In the genomic region with DNA sequence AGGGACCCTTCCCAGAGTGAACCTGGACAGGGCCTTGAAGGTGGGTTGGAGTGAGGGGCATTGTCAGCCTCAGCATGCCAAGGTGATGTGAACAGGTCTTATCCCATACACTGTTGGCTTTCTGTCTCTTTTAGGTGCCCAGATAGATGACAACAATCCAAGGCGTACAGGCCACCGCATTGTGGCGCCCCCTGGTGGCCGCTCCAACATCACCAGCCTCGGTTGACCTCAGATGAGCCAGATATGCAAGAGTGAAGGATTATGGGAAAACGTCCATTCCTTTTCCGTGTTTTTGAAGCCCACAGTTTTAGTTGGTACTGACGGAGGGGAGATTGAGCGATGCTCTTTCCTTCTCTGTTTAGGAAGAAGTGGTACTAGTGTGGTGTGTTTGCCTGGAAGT, we compare ENCODE assay signal across 10 mouse cellular contexts. TPM values are rescaled to one million over a fixed set of nuclear protein-coding genes. Genes with fewer than 3 reads are reported as not detected.
DNase-seq lines count a peak whose midpoint lies in the region; ATAC-seq and TF ChIP-seq lines count a peak whose summit lies in the region.
"Had no signal": no experiment of that assay in that cellular context is flagged by ENCODE, and none has a peak within 500 bp of the region (broad histone marks: within the 10 kb centered on the region; RNA-seq: fewer than 3 reads in every experiment).

No protein-coding gene starts in this region.

- peak; percentile 62 for TF ChIP-seq CTCF in liver, postnatal 0 days (IDR thresholded peaks at IDR 0.05; ENCODE audit: low read depth)
- peak; percentile 72 for TF ChIP-seq CTCF in cerebellum, adult 2 months (IDR thresholded peaks at IDR 0.05; ENCODE audit: borderline replicate concordance, insufficient read depth, low read depth, low read length)

- H3K9ac ChIP-seq in liver, postnatal 0 days (replicated peaks): no peak overlapping the region
- H3K9ac ChIP-seq: embryonic facial prominence, embryonic 12.5 days; hindbrain, embryonic 15.5 days had no signal

- DNase-seq in adrenal gland, postnatal 14 days: peak; percentile 28
- DNase-seq in adrenal gland, adult 8-10 months: no peak
- no peak for DNase-seq in liver, postnatal 0 days
- DNase-seq in liver: no peak
- DNase-seq in cerebellum, adult 2 months: peak; percentile 19 to 32
- DNase-seq in retina, embryonic 14.5 days (ENCODE audit: low spot score): peak; percentile 43
- DNase-seq in adrenal gland, adult 2 months: no peak
- DNase-seq in urinary bladder, adult 2 months (ENCODE audit: low spot score): no peak

- ATAC-seq in liver, postnatal 0 days: no peak

- no peak overlapping the region for H3K4me2 ChIP-seq in liver, postnatal 0 days (ENCODE audit: low read depth, low read length)
- H3K4me2 ChIP-seq: embryonic facial prominence, embryonic 12.5 days; hindbrain, embryonic 15.5 days had no signal

- no peaks in the 10 kb centered on the region for H3K9me3 ChIP-seq in liver, postnatal 0 days (ENCODE audit: low read length)
- H3K9me3 ChIP-seq: embryonic facial prominence, embryonic 12.5 days; hindbrain, embryonic 15.5 days had no signal

- TF ChIP-seq EP300 in liver, postnatal 0 days (IDR thresholded peaks at IDR 0.05; ENCODE audit: low read depth): no peak

- WGBS in liver, postnatal 0 days (ENCODE audit: insufficient replicate concordance): 55% methylated on average over 9 of the region's 9 CpGs
- 59% methylated on average over 9 of the region's 9 CpGs for WGBS in cerebellum, adult 2 months

- no peaks in the 10 kb centered on the region for H3K36me3 ChIP-seq in liver, postnatal 0 days (replicated peaks; ENCODE audit: insufficient read depth, low read length)
- H3K36me3 ChIP-seq: embryonic facial prominence, embryonic 12.5 days had no signal

- no peak overlapping the region for H3K27ac ChIP-seq in liver, postnatal 0 days (ENCODE audit: low read depth)
- no peak overlapping the region for H3K27ac ChIP-seq in cerebellum, adult 2 months (ENCODE audit: insufficient read depth, low read length)
- H3K27ac ChIP-seq: embryonic facial prominence, embryonic 12.5 days; hindbrain, embryonic 15.5 days had no signal

- TF ChIP-seq POLR2A in cerebellum, adult 2 months (IDR thresholded peaks at IDR 0.05; ENCODE audit: borderline replicate concordance, insufficient read depth, low read length): no peak

- no peak overlapping the region for H3K4me3 ChIP-seq in liver, postnatal 0 days (ENCODE audit: low read depth, low read length)
- no peak overlapping the region for H3K4me3 ChIP-seq in cerebellum, adult 2 months (replicated peaks; ENCODE audit: insufficient read depth, low read depth, low read length)
- H3K4me3 ChIP-seq: embryonic facial prominence, embryonic 12.5 days; hindbrain, embryonic 15.5 days had no signal

- H3K4me1 ChIP-seq in liver, postnatal 0 days (ENCODE audit: insufficient read depth): no peaks in the 10 kb centered on the region
- H3K4me1 ChIP-seq in cerebellum, adult 2 months (ENCODE audit: control insufficient read depth, insufficient read depth, low read length): peaks cover 5% of the 10 kb centered on the region; the same call in 1 of the 2 replicates
- H3K4me1 ChIP-seq: embryonic facial prominence, embryonic 12.5 days; hindbrain, embryonic 15.5 days had no signal

- H3K27me3 ChIP-seq in liver, postnatal 0 days (ENCODE audit: insufficient read depth, low read length): no peaks in the 10 kb centered on the region
- H3K27me3 ChIP-seq in cerebellum, adult 2 months (ENCODE audit: control insufficient read depth, insufficient read depth, low read length): no peaks in the 10 kb centered on the region
- H3K27me3 ChIP-seq: embryonic facial prominence, embryonic 12.5 days; hindbrain, embryonic 15.5 days had no signal

RNA-seq across cellular contexts. Expression of a gene that starts 45.7 kb away (rescaled TPM):
- total RNA-seq in adrenal gland, postnatal 14 days (2021): 9.2 and 11.3 TPM in 2 replicates
- 10 to 100 TPM; 14.8 to 23.7 (median 19.3) TPM for total RNA-seq in adrenal gland, adult 8-10 months (2022)
- 0.47 and 0.65 TPM in 2 replicates for polyA plus RNA-seq in liver, postnatal 0 days (2015; fragmentation: Nextera tagmentation; extraction: Ambion mirVana)
- 7.7 and 10.1 TPM in 2 replicates for polyA plus RNA-seq in cerebellum, adult 2 months (2012; rRNA removed)
- 10 to 100 TPM in 1 of 2 experiments, 1 to 10 TPM in 1; 9.9 to 16.6 TPM for total RNA-seq in adrenal gland, adult 2 months (2021)
- polyA plus RNA-seq in adrenal gland, adult 2 months (2012; rRNA removed): 9.3 and 11.8 TPM in 2 replicates
- polyA plus RNA-seq in urinary bladder, adult 2 months (2012; rRNA removed): 23.8 and 29.9 TPM in 2 replicates

RNA-seq across cellular contexts. Expression of a gene that starts 47.3 kb away (rescaled TPM):
- total RNA-seq in adrenal gland, postnatal 14 days (2021): 12.7 and 14.8 TPM in 2 replicates
- 10 to 100 TPM; 21.4 to 34.0 (median 27.6) TPM for total RNA-seq in adrenal gland, adult 8-10 months (2022)
- 0.45 and 0.63 TPM in 2 replicates for polyA plus RNA-seq in liver, postnatal 0 days (2015; fragmentation: Nextera tagmentation; extraction: Ambion mirVana)
- polyA plus RNA-seq in cerebellum, adult 2 months (2012; rRNA removed): 4.9 and 5.0 TPM in 2 replicates
- 10 to 100 TPM; 11.8 to 19.8 TPM for total RNA-seq in adrenal gland, adult 2 months (2021)
- polyA plus RNA-seq in adrenal gland, adult 2 months (2012; rRNA removed): 19.6 and 22.1 TPM in 2 replicates
- 23.0 and 23.7 TPM in 2 replicates for polyA plus RNA-seq in urinary bladder, adult 2 months (2012; rRNA removed)

RNA-seq across cellular contexts. Expression of a gene that starts 49.2 kb away (rescaled TPM):
- total RNA-seq in adrenal gland, postnatal 14 days (2021): 7.0 and 12.1 TPM in 2 replicates
- 10 to 100 TPM; 10.4 to 17.7 (median 13.3) TPM for total RNA-seq in adrenal gland, adult 8-10 months (2022)
- polyA plus RNA-seq in liver, postnatal 0 days (2015; fragmentation: Nextera tagmentation; extraction: Ambion mirVana): 0.06 and 0.13 TPM in 2 replicates
- polyA plus RNA-seq in cerebellum, adult 2 months (2012; rRNA removed): 207 and 227 TPM in 2 replicates
- 1 to 10 TPM; 7.2 to 9.7 TPM for total RNA-seq in adrenal gland, adult 2 months (2021)
- polyA plus RNA-seq in adrenal gland, adult 2 months (2012; rRNA removed): 8.7 and 9.9 TPM in 2 replicates
- polyA plus RNA-seq in urinary bladder, adult 2 months (2012; rRNA removed): 0.41 and 0.66 TPM in 2 replicates

Comparison
In these comparisons a context has a peak if more than half of its experiments do, and no peak if none do; other contexts are left out.
1. DNase-seq: peak in adrenal gland, postnatal 14 days (single experiment), cerebellum, adult 2 months (2 of 2) and retina, embryonic 14.5 days (single experiment); none in adrenal gland, adult 8-10 months (single experiment), liver, postnatal 0 days (single experiment), liver (single experiment), adrenal gland, adult 2 months (single experiment) and urinary bladder, adult 2 months (single experiment).
2. RNA of a gene that starts 49.2 kb away (polyA plus RNA-seq): 207 to 227 TPM in cerebellum, adult 2 months; 8.7 to 9.9 TPM in adrenal gland, adult 2 months, 0.41 to 0.66 TPM in urinary bladder, adult 2 months and 0.06 to 0.13 TPM in liver, postnatal 0 days; every median in the first group is over 10 times any median in the second.